Mouse (Mus musculus): ENCODE data around the gene Phyhipl.

The Phyhipl gene

DNA sequence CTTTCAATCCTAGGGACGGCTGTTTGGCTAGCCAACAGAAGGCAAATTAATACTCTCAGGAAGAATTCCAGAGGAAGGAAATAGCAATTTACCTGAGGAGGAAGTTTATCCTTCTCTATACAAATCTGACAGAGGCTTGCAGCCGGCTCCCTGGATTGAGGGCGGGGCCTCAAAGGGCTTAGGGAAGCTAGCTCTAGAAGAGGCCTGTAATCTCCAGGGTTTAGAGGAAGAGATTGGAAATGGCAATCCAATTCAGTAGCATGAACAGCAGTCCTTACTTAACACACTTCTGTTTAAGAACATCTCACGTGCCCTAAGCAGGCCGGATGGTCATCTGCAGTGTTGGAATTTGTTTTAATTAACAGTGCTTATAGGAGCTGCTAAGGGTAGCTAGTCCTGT, 134.4 kb downstream of the Phyhipl start:
- DNase-seq, result no peak

DNA sequence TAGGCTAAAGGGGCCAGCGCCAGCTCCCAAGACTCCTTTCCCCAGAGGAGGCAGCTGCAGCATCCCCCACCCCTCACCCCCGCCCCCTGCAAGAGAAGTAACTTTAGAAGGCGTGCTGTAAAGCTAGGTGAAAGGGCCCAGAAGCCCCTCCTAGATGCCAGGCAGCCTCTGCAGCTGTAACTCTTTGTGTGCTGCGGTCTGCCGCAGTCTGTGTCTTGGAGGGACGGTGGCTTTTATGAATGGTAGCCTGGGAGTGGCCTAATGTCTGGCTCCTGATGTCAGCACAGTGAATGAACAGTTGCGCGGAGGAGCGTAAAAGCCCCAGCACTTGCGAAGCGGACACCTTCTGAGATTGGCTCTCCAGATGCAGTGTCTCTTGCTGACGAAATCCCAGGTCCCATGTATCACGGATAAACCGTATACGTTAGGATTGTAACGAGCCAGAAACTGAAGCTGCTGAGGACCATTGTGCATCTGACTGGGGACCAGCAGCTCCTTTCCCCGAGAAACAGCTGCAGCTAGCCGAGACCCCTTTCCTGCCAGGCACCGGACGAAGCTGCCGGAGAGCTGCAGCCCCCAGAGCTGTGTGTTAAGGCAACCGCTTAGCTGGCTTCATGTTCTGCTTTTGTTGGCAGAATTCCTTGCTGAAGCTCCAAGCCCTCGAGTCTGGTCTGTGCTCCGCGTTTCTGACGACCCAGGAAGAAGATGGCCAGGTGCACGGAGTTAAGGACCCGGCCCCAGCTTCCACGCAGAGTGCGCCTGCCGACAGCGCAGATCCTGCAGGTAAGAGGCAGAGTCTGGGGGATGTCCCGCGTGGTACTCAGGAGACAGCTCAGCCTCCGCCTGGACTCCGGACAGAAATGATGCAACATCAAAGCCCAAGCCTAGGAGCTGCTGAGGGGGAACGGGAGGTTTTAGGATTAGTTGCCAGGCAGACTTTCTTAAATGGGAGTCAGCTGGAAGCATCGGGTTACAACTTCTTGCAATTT, 135.3 kb downstream of the Phyhipl start:
- DNase-seq, result no peak

DNA sequence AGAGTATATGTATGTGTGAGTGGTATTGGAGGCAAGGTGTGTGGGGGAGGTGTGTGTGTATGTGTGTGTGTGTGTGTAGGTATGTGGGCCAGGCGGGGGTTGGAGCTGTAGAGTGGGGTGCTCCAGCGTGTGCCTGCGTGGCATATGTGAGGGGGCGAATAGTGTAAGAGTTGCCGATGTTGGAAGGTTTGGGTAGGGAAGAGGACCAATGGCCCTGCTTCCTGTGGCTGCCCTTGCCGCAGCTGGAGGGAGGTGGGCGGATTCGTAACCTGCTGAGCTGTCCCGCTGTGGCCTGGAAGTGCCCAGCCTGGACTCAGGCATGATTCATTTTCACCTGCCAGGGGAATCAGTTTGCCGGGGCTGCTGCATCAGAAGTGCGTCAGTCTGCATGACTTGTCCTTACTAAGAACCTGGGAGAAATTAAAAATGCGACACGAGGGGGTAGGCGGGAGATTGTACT, 136.1 kb downstream of the Phyhipl start:
- no peak for DNase-seq

DNA sequence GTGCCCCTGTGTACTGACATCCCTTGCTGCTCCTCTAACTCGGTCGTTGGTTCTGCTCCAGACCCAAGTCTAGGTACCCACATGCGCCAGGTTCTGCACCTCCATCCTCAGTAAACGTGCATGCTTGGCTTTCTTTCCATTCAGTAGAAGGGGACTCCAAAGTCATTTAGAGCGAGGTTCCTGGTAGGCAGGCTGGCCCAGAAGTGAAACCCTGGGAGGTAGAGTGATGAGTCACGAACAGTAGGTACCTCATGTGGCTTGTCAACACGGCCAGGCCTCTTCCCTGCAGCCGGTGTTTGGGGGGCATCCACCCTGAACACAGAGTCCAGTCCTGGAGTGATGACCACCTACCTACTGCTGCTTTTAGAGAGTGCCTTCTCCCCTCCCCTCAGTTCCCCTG, 139.1 kb downstream of the Phyhipl start:
- DNase-seq, result no peak

DNA sequence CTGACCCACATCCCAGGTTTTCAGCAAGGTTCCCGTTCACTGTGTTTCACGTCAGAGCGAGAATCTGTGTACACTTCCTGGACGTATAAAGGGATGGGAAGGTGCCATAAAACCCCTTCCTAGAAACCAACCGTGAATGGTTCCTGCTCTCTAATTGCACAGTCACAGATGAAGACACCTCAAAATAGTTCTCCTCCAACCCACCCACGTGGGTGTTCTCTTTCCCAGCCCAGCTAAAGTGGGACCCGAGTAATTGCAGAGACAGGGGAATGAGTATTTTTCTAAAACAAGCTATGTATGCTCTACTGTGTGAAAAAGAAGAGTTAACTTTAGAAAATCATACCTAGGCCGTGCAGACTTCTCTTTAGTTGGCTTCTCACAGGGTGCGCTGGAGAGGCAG, 140.9 kb downstream of the Phyhipl start:
- no peak for DNase-seq

DNA sequence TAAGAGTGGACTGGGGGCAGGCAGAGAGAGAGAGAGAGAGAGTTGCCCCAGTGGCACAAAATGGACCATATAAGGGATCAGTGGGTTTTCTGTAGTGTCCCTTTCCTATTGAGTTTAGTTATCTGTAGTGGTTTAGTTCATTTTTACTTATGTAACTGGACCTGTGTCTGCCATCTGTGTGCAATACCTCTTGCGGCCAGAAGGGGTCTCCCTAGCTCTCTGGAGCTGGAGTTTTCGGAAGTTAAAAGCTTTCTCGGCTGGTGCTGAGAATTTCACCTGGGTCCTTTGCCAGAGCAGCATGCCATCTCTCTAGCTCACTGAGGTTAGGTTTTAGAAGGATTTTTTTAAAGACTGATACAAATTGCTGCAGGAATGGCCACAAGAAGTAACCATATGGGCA, 147.9 kb downstream of the Phyhipl start:
- DNase-seq, result no peak

Data from thymus, postnatal 25 days (tissue).